Mouse (Mus musculus) gastrocnemius, postnatal 36 days (tissue): ENCODE results near the gene Hdgf. TPM values are rescaled to one million over a fixed set of nuclear protein-coding genes. Genes with fewer than 3 reads are reported as not detected.

ENCODE experiments used
- DNase-seq, 2 experiments: peaks; one replicate each; pipeline ENCODE4 v3.0.0; 2022
- intact Hi-C: fragments of 180-260 bp; cut with DNase I; formaldehyde crosslinking; loops from one replicate; pipeline ENCODE4 v1.15.1; 2025
- total RNA-seq, 2 experiments: library from RNA; stranded (reverse); gene quantifications; 2 replicates each; pipeline ENCODE4 v1.2.3; 2021

The Hdgf gene
- total RNA-seq, 2 experiments from 2014 or later: 183 to 199 TPM

- no peak for DNase-seq
- intact Hi-C loops: loop anchor here (2.0 kb wide), 1 partner anchor 25 kb away; no protein-coding TSS in a partner anchor
Measured at GRCm38 (mm10) chr3:87960191-87960585, 54.1 kb downstream of the Hdgf start.

GRCm38 (mm10) chr3:87960586-87961191 lies 54.6 kb downstream of the Hdgf start:
- intact Hi-C loops: loop anchor here (2.0 kb wide), 1 partner anchor 26 kb away; no protein-coding TSS in a partner anchor

More at GRCm38 (mm10) chr3:87960586-87961191, 54.6 kb downstream of the Hdgf start:
- peak; percentile 82 to 86 for DNase-seq

Other genes starting within 250 kb of the Hdgf start
- under 1 TPM; 0.20 to 0.49 TPM for gene Lrrc71, start 157.7 kb upstream of the Hdgf start, total RNA-seq
- gene Ntrk1, start 111.2 kb upstream of the Hdgf start, total RNA-seq: not detected
- gene Insrr, start 109.4 kb upstream of the Hdgf start, total RNA-seq: not detected
- gene Pear1, start 82.0 kb upstream of the Hdgf start, total RNA-seq: 1 to 10 TPM; 4.8 to 8.3 TPM
- under 1 TPM in 1 of 2 experiments, not detected in 1; 0.13 TPM for gene Sh2d2a, start 59.6 kb upstream of the Hdgf start, total RNA-seq
- gene Prcc, start 20.7 kb upstream of the Hdgf start, total RNA-seq: 10 to 100 TPM; 43.8 to 45.5 TPM
- 10 to 100 TPM; 36.7 to 42.3 TPM for gene Mrpl24, start 13.2 kb downstream of the Hdgf start, total RNA-seq
- gene Isg20l2, start 24.0 kb downstream of the Hdgf start, total RNA-seq: 1 to 10 TPM; 6.2 to 8.0 TPM
- 1 to 10 TPM; 3.0 to 4.1 TPM for gene Rrnad1, start 24.4 kb downstream of the Hdgf start, total RNA-seq
- under 1 TPM; 0.37 to 0.48 TPM for gene Crabp2, start 42.3 kb downstream of the Hdgf start, total RNA-seq
- 10 to 100 TPM; 15.4 to 20.5 TPM for gene Nes, start 64.8 kb downstream of the Hdgf start, total RNA-seq
- under 1 TPM; 0.08 to 0.17 TPM for gene Bcan, start 93.9 kb downstream of the Hdgf start, total RNA-seq
- gene Hapln2, start 121.3 kb downstream of the Hdgf start, total RNA-seq: under 1 TPM in 1 of 2 experiments, not detected in 1; 0.42 TPM
- gene Gpatch4, start 136.8 kb downstream of the Hdgf start, total RNA-seq: 10 to 100 TPM; 16.0 to 17.1 TPM
- gene Naxe, start 152.2 kb downstream of the Hdgf start, total RNA-seq: 10 to 100 TPM; 36.3 to 37.9 TPM
- not detected for gene Ttc24, start 172.0 kb downstream of the Hdgf start, total RNA-seq
- under 1 TPM; 0.64 TPM for gene Iqgap3, start 175.7 kb downstream of the Hdgf start, total RNA-seq
- 100 to 1,000 TPM; 156 to 174 TPM for gene Mef2d, start 236.1 kb downstream of the Hdgf start, total RNA-seq